Mouse (Mus musculus): ENCODE measurements around the gene Mbnl2.

GRCm38 (mm10) chr14:120238501-120238900 lies 37.0 kb upstream of the Mbnl2 start:
- no peak for TF ChIP-seq HCFC1 (IDR thresholded peaks at IDR 0.05; ENCODE audit: low read depth, low read length)
- no peak for TF ChIP-seq POLR2A (IDR thresholded peaks at IDR 0.05; ENCODE audit: low read depth, low read length)
- TF ChIP-seq CHD2 (IDR thresholded peaks at IDR 0.05; ENCODE audit: low read length), result no peak

Data from CH12.LX (cell line).